Mouse (Mus musculus): Measurements from ENCODE around the gene Zcchc24.

Gene Zcchc24

GRCm38 (mm10) chr14:25746971-25747945, 21.6 kb downstream of the Zcchc24 start:
- peak; percentile 9 for DNase-seq

GRCm38 (mm10) chr14:25746371-25746770, 22.5 kb downstream of the Zcchc24 start:
- DNase-seq, result no peak

DNA sequence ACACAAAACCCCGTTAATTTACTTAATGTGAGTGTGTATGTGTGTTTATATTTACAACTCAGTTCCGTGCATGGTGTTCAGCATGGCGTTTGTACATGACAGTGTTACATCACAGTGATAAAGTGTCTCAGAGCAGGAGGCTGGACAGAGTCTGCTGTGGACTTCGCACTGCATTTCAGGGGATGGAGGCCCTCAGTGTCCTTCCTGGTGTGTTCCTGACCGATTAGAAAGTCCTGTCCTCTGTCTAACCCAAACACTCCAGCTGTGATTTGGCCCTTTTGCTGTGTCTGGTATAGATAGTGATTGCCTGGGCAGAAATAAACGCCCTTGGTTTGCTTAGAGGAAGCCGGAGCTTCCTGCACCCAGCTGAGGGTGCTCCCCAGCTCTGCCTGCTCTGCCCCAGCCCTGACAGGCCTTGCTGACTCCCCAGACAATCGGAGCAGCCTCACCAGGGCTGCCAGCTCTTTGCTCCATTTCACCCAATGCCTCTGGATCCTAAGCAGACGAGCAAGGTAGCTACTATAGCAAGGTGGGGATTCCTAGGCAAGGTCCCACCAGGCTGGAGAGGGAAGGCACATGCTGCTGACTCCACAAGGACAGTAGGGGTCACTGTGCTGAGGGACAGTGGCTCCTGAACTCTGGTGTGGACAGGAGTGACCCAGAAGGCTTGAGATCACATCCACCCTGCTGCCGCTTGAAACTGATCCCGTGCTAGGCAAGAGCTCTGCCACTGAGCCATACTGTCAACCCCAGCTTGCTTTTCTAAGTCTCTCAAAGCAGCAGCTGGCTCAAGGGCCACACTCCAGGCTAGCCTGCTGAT, 23.3 kb downstream of the Zcchc24 start:
- no peak for DNase-seq

DNA sequence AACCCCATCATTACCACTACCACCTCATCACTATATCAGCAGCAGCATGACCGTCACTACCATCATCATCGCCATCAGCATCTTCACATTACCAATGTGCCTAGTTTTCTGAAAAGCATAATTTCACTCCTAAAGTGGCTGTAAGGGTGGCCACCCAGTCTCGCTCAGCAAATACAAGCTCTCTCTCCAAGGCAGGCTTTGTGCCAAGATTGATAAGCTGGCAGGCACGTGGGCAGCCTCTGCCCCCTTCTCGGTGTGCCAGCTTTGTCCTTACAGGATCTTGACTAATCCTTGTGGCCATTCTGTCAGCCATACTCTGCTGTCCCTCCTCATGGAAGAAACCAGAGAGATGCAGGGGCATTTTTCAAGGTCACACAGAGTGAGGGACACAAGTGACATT, 25.9 kb downstream of the Zcchc24 start:
- DNase-seq, result no peak

DNA sequence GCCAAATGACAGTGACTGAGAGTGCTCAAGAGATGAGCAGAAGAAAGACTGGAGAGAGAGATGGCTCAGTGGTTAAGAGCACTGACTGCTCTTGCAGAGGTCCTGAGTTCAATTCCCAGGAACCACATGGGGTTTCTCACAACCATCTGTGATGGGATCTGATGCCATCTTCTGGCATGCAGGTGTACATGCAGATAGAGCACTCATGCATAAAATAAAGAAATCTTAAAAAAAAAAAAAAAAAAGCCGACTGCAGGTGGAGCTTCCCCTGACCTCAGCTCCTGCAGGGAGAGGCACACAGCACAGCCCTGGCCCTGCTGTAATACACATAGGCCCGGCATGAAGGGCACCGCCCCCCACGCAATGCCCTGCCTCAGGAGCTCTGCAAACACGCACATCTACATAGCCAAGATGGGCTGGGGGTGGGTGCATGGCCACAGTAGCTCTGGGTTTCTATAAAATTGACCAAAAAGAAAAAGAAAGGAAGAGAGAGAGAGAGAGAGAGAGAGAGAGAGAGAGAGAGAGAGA, 26.9 kb downstream of the Zcchc24 start:
- DNase-seq, result no peak

DNA sequence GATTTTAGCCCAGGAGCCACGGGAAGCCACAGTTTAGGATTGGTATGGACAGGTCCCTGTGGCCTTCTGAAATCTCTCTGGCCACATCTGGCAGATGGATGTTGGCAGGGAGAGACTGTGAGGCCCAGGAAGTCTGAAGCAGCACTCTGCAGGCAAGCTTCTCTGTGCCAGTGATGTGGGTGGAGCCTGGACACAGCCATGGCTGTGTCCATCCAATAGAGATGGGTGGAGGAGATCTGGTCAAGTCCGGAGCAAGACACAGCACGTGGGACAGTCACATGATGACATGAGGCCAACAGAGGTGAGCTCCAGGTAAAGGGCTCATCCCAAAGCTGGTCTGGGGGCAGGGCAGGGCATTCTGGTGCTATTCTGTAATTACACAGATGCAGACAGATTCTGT, 27.6 kb downstream of the Zcchc24 start:
- DNase-seq, result no peak

GRCm38 (mm10) chr14:25739957-25740565, 28.8 kb downstream of the Zcchc24 start:
- no peak for DNase-seq

GRCm38 (mm10) chr14:25738591-25739001, 30.2 kb downstream of the Zcchc24 start:
- DNase-seq, result peak; percentile 26

DNA sequence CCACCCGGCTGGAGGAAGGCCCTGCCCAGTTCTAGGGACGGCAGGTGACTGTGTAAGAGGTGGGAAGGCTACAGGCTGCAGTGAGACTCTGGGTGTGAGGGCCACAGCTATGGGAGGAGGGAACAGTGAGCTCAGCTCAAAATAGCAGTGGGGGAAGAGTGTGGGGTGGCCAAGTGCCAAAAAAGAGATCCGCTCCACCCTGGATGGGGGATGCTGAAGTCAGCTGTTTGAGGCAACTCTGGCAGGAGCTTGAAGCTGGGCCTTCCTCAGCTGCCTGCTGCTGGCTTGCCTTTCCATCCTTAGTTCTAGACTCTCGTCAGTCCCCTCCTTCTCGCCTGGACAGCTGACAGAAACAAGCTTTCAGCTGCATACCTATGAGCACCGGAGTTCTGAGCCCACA, 32.2 kb downstream of the Zcchc24 start:
- DNase-seq, result peak; percentile 55

- no peak for DNase-seq
Observed at GRCm38 (mm10) chr14:25736140-25736539, 32.7 kb downstream of the Zcchc24 start.

GRCm38 (mm10) chr14:25734736-25735716, 33.8 kb downstream of the Zcchc24 start:
- peak; percentile 20 for DNase-seq

DNA sequence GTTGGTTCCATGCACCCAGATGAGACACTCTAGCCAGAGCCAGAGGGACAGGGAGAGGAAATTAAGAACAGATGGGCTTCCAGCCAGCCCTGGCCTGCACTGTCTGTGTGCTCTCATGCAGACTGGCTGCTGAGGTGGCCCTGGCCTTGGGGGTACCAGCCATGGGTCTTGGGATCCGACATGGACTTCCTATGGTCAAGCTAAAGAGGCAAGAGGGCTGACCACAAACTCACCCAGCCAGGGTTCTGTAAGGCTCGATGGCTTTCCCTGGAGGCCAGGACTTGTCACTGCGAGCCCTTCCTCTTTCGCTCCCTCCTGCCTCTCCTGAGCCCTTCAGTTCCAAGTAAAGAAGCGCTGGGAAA, 41.7 kb downstream of the Zcchc24 start:
- no peak for DNase-seq

- DNase-seq, result peak; percentile 63
Observed at GRCm38 (mm10) chr14:25726226-25727148, 42.4 kb downstream of the Zcchc24 start.

- DNase-seq, result no peak
Observed at GRCm38 (mm10) chr14:25725690-25726089, 43.1 kb downstream of the Zcchc24 start.

DNA sequence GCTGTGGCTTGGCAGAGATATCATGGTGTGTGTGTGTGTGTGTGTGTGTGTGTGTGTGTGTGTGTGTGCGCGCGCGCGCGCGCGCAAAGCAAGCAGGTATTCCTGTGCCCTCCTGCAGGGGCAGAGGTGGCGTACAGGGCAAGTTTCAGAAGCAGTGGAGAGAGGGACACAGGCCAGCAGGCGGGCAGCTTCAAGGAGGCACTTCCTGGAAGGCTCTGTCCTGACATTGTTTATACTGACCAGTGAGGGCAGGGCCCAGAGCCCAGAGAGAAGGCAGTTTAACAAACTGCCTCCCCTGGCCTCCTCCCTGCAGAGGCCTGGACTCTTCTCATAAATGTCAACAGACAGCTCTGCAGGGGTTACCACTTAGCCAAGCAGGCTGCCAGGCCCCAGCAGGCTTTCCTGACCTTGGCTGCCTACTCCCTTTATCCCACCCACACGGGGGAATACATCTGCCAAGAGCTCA, 43.8 kb downstream of the Zcchc24 start:
- DNase-seq, result no peak

GRCm38 (mm10) chr14:25720962-25721707, 47.7 kb downstream of the Zcchc24 start:
- DNase-seq, result no peak

DNA sequence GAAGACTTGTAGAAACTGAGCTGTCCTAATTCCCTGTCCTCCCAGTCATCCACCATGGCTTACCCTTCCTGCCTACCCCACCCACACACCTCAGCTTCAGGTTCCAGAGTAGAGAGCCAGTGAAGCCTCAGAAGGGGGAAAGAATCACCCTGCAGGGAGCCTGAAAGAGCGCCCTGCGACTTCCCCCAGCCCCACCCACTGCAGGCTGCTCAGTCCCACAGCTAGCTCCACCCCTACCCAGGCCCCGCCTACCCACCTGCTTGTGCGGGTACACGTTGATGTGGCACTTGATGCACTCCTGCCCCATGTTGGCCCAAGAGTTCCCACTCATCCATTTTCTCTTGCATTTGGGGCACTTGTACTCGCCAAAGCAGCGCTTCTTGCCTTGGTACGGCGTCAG, 49.5 kb downstream of the Zcchc24 start:
- peak; percentile 56 for DNase-seq

GRCm38 (mm10) chr14:25718471-25718870, 50.4 kb downstream of the Zcchc24 start:
- DNase-seq, result peak; percentile 53

DNA sequence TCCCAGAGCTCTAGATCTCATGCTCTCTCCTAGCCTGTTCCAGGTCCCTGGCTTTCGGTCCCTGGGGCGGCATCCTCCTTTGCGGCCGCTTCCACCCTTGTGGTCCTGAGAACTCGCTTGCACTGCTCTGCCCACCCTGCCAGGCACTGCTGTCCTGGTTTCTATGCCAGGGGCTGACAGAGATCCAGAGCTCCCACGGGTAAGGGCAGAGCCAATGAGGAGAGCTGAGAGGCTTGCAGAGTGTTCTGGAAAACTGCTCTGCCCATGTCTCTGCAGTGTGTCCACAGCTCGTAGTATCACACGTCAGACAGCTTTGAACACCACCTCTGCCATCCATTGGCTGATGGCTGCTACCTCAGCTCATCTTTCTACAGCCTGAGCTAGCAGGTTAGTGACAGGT, 51.1 kb downstream of the Zcchc24 start:
- no peak for DNase-seq

GRCm38 (mm10) chr14:25716528-25716927, 52.3 kb downstream of the Zcchc24 start:
- no peak for DNase-seq

All from liver (tissue).